Mouse (Mus musculus) spleen, postnatal 10 days (tissue): ENCODE results near the gene Dmrt1.

Experiments used
- DNase-seq, 2 experiments: peaks; one replicate each; pipeline ENCODE4 v3.0.0; 2021 to 2022; ENCODE audit warnings: low spot score in 2 of 2

Gene Dmrt1

GRCm38 (mm10) chr19:25564430-25564829 is 59.0 kb downstream of the Dmrt1 start:
- DNase-seq = no peak

DNA sequence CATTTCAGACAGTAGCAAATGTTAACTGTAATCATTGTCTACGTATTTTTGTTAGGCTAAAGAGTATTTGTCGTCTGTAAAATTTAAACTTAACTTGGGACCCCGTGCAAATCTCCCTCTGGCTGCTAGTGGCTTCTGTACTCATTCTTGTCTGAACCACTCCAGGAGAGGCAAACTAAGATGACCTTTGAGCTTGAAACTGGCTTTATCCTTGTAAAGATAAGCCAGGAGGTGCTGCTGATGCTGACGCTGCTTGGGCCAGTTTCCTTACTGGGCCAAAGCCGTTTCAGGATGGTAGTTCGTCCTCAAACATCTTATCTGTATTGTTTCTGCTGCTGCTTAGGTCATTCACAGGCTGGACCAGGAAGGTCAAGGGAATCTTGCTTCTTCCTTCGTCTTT is 64.4 kb downstream of the Dmrt1 start:
- DNase-seq = no peak

GRCm38 (mm10) chr19:25574431-25574830 is 69.0 kb downstream of the Dmrt1 start:
- no peak for DNase-seq

DNA sequence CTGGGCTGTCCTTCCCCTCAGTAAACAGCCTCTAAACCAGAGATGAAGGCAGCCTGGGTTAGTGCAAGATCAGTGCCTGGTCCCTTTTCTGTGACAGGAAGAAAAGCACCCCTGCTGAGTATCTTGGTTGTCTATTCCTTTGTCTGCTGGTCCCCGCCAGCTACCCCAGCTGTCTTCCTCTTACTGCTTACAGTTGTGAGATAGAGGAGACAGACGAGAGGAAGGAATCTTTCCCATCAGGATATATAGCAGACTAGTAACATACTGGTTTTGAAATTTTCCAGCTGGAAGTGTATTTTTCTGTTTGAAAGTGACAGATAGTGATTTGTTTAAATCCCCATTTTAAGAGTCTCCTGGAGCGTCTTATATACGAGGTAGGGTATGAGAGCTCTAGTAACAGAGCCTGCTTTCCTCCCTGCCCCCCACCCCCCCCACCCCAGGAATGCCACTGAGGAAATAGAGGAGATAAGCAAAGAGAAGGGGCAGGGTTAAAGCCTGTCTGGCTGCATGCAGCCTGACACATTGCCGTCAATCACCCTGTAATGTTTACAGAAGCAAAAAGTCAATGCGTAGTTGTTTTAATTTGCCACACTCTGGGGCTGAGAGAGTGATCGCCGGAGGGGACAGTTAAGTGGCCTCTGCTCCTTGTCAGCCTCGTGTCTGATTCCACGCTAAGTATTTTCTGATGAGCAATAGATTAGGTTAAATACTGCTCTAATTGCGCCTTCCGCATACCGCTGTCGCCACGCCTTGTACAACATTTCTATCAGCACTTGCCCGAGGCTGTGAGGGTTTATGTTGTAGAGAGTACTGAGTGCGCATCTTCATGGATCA is 69.8 kb downstream of the Dmrt1 start:
- no peak for DNase-seq

DNA sequence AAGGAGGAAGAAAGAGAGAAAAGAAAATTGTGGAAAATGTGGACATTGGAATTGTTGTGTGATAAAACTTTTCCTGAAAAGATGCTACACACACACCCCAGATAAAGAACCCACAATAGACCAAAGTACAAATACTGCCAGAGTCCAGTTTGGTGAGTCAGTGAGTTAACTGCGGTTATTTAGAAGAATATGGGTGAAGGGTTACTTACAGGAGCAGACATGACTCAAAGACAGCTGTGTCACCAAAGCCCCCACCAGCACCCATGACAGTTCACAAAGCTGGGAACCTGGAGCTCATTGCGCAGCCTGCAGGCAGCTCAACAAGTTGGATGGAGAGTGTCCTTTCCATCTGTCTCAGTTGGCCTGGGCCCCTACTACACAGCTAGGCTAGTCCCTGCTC is 72.9 kb downstream of the Dmrt1 start:
- no peak for DNase-seq

- DNase-seq = peak in 1 of 2 experiments; percentile 23
These were observed 74.0 kb downstream of the Dmrt1 start for GRCm38 (mm10) chr19:25579440-25579839.

- no peak for DNase-seq
These were observed 92.4 kb downstream of the Dmrt1 start for GRCm38 (mm10) chr19:25597717-25598232.

GRCm38 (mm10) chr19:25598626-25599025 is 93.2 kb downstream of the Dmrt1 start:
- DNase-seq = no peak

GRCm38 (mm10) chr19:25601966-25602365 is 96.5 kb downstream of the Dmrt1 start:
- no peak for DNase-seq

GRCm38 (mm10) chr19:25607461-25608205 is 102.2 kb downstream of the Dmrt1 start:
- DNase-seq = no peak

DNA sequence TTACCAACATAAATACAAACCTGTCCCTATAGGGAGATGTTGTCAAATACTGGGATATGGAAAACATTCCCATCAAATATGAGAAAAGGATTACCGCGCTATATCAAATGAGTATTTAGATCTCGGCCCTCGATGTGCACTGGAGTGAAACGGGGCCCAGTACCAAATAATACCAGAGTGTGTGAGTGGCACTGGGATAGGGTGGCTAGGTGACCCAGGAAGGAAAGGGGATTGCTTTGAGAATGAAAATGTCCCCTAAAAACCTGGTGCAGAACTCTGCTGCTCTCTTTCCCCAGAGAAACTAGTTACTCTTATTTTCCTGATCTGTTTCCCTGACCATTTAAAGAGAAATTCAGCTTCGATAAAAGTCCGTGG is 102.8 kb downstream of the Dmrt1 start:
- no peak for DNase-seq

DNA sequence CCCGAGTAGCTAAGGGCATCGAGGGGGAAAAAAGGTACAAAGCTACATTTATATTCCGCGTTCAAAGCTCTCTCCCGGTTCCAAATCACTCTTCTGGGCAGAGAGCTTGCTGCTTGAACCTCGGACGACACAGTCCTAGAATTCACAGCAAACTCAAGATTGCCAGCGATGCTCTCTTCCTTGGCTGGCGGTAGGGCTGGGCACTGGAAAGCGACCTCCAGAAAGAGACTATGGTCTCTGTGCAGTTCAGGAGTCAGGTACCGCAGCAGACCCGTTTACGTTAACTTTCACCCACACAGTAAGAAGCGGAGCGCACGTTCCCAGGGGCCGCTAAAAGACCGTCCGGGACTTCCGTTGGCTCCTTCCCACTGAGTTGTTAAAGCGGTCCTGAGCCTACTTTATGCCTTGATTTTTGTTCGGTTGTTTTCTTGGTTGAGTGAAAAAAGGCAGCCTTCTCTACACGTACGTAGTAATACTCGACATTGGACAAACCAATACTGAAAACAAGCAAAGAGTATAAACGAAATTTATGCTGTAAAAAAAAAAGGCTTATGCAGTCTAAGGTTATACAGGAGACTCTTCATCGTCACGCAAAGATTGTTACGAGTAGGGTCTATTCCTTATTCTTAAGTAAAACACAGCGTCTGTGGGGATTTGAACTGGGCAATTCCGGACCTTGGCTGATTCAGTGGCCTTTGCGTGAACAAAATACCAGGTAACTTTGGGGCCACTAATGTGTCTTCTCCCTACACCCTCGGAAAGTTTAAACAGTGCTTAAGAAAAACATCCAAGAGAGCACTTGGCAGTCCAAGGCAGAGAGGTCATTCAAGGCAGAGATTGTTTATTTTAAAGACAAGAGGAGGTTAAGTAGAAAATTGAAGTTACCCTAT is 103.8 kb downstream of the Dmrt1 start:
- DNase-seq = no peak

GRCm38 (mm10) chr19:25610015-25610410 is 104.6 kb downstream of the Dmrt1 start, which contains the start of gene Dmrt3:
TSS of gene Dmrt3 (plus strand) at chr19:25610301.
- no peak for DNase-seq

- DNase-seq = peak in 1 of 2 experiments; percentile 25
These were observed 105.1 kb downstream of the Dmrt1 start for GRCm38 (mm10) chr19:25610411-25611111.

- DNase-seq = no peak
These were observed 105.7 kb downstream of the Dmrt1 start for GRCm38 (mm10) chr19:25611116-25611515.

- no peak for DNase-seq
These were observed 106.7 kb downstream of the Dmrt1 start for GRCm38 (mm10) chr19:25611876-25612805.

DNA sequence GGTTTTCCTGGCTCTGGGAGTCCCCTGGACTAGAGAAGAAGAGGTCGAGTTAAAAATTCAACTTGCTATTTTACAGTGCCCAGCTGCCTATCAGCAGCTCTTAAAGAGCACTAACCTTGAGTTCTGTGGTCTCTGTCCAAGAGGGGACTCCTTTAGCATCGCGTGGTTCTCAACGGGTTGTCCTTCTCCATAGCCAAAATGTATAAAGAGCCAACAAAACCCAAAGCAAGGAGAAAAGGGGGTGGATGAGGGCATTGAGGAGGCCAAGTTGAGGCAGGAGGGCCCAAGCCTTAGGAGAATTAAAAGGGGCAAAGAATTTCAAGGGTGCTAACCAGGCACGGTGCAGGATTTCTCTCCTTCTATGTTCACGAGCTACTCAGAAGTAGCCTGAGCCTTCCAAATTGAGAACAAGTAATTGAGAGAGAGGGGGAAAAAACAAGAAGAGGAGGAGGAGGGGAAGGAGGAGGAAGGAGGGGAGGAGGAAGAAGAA is 107.4 kb downstream of the Dmrt1 start:
- DNase-seq = no peak

DNA sequence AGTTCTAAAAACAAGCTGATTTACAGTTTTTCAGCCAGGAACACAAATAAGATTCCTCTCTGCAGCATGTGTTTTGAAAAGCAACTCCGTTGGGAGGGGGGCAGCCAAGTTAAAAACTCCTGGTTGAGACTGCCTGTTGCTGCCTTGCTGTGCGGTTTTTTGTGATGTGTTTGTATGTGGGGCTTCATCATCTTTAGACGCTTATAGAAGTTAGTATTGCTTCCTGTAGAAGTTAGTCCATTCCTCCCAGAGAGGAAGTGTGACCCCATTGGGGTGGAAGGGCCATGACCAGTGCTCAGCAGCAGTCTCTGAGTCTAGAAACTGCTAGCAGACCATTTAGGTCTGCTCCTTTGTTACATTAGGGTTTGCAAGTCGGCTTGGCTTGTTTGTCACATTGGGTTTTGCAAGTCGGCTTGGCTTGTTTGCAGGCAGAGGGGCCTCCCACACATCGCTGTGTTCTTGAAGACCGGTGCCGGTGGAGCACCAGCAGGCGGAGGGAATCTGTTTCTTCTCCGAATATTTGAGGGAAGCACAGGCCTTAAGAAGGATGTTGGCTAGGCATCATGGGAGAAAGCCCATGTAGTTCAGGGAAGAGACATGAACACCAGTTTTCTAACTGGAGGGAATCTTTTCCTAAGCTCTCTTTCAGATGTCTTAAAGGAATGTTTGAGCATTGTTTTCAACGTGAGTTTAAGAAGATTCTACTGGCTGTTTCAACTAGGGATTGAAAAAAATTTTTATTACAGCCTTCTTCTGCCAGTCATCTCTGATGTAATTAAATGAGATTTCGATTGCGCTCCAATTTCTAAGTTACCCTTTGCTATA is 108.3 kb downstream of the Dmrt1 start:
- DNase-seq = no peak

DNA sequence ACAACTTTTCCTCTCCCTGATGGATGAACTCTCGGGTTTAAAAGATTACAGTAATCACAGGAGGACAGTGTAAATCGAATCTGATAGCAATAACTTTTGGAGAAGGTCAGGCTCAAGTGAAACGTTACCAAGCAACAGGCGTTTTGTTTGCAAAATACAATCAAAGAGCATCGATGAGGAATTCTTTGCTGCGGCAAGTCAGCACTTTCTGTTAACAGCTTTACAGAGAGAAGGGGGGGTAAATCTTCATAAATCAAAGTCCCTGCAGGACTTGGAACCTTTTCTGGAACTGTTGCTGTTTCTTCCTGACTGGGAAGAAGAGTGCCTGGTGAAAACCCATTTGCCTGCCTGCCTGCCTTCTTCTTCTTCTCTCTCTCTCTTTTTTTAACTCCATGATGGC is 110.5 kb downstream of the Dmrt1 start:
- no peak for DNase-seq
